Mouse (Mus musculus) E14TG2a.4 (cell line): ENCODE data around the gene Gnaq.

Experiments used
- CTCF ChIP-seq: conservative IDR thresholded peaks from 2 replicates; pipeline ENCODE4 v1.5.1; 2014; ENCODE audit warnings: low read length
- NANOG ChIP-seq: IDR thresholded peaks from 2 replicates; pipeline ENCODE4 v1.6.1; 2014; ENCODE audit warnings: borderline replicate concordance, low read length, mixed read lengths
- POU5F1 ChIP-seq: IDR thresholded peaks from 2 replicates; pipeline ENCODE4 v1.6.1; 2014; ENCODE audit warnings: low read length, borderline replicate concordance

DNA sequence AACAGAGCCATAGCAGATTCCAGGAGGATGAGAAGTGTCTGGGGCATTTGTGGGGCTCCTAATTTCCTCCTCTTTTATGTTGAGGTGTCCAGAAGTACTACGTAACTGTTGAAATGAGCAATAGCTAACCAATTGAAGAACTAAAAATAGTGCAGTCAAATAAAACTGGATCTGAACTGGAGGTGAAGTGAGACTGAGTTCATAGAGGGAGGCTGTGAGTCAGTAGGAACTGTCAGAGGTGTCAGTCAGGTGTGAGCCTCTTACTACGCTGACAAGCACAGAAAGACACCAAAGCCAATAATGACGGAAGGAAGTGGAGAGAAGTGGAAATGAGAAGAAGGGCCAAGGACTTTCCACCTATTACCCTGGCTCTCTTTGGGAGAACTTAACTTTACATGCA, 48.6 kb downstream of the Gnaq start:
- TF ChIP-seq CTCF, result no peak
- no peak for TF ChIP-seq POU5F1
- no peak for TF ChIP-seq NANOG
